Mouse (Mus musculus) limb, embryonic 15.5 days (tissue): ENCODE results near the gene Gm45711. TPM values are rescaled to one million over a fixed set of nuclear protein-coding genes. Genes with fewer than 3 reads are reported as not detected.
"Not testable (repeated sequence)": the region's sequence is repeated elsewhere in the genome, so short reads cannot be mapped to it uniquely, and the experiment has no call there.

Source experiments
- ATAC-seq: fragments of 200-750 bp; cut with Nextera tagmentation; 2 replicates; pipeline ENCODE4 v1.8.0; 2017; ENCODE audit warnings: low read depth, moderate TSS enrichment; ENCODE audit not compliant: insufficient number of reproducible peaks, low FRiP score, low TSS enrichment
- H3K27ac ChIP-seq: fragments of 300-500 bp; sonication (generic); 2 replicates; pipeline ENCODE4 v1.5.1; 2015; ENCODE audit warnings: moderate library complexity, mild to moderate bottlenecking, inconsistent platforms
- H3K27me3 ChIP-seq: fragments of 300-500 bp; sonication (generic); 2 replicates; pipeline ENCODE4 v1.6.1; 2015; ENCODE audit warnings: inconsistent platforms
- H3K36me3 ChIP-seq: fragments of 300-500 bp; sonication (generic); 2 replicates; pipeline ENCODE4 v1.6.1; 2015; ENCODE audit warnings: inconsistent platforms
- H3K4me1 ChIP-seq: fragments of 300-500 bp; sonication (generic); 2 replicates; pipeline ENCODE4 v1.6.1; 2015; ENCODE audit warnings: inconsistent platforms
- H3K4me2 ChIP-seq: fragments of 300-500 bp; sonication (generic); 2 replicates; pipeline ENCODE4 v1.6.1; 2015; ENCODE audit warnings: mild to moderate bottlenecking, inconsistent platforms
- H3K4me3 ChIP-seq: fragments of 300-500 bp; sonication (generic); 2 replicates; pipeline ENCODE4 v1.5.1; 2015; ENCODE audit warnings: mild to moderate bottlenecking, inconsistent platforms
- H3K9ac ChIP-seq: fragments of 300-500 bp; sonication (generic); 2 replicates; pipeline ENCODE4 v1.6.1; 2015; ENCODE audit warnings: inconsistent platforms
- H3K9me3 ChIP-seq: fragments of 300-500 bp; sonication (generic); 2 replicates; pipeline ENCODE4 v1.6.1; 2016; ENCODE audit warnings: inconsistent platforms
- WGBS: fragments of 180-500 bp; shearing (Covaris S2); methylation state at CpG from one replicate; pipeline ENCODE4 v1.1.7; 2015; 5-methylcytosine and 5-hydroxymethylcytosine counted together
- polyA plus RNA-seq: library from polyadenylated mRNA; unstranded; fragments of >200 nt; fragmentation: Nextera tagmentation; extraction: Ambion mirVana; gene quantifications from 2 replicates; pipeline ENCODE4 v1.2.1, GENCODE M21; 2015

Gene Gm45711
- not detected in 2 replicates for polyA plus RNA-seq

GRCm38 (mm10) chr8:104309441-104310155 is at the start of gene Gm45711, which contains the start of gene Cmtm1:
Gene Gm45711, minus strand, starts transcription at chr8:104310081.
Gene Cmtm1, minus strand, starts transcription at chr8:104310145.
- H3K36me3 ChIP-seq, H3K4me2 ChIP-seq, H3K4me1 ChIP-seq, H3K9ac ChIP-seq, H3K27ac ChIP-seq, ATAC-seq, H3K4me3 ChIP-seq, H3K27me3 ChIP-seq, H3K9me3 ChIP-seq: not testable (repeated sequence)
- 84% methylated on average over 36 of the region's 36 CpGs for WGBS

DNA sequence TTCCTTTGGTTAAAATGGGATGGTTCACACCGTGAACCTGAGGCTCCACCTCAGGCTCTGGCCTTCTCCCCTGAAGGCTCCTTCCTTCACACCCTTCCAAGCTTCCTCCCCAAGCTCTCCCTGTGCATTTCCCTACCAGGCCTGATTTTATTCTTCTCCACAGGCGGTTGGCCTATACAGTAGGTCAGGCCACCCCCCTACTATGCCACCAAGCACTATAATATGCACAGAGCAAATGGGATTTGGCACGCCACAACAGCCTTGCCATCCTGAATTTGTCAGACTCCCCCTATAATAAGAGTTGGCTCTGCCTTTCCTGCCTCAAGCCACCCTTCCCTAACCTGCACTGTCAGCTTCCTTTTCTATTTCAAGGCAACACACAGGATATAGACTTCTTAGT is 48.8 kb upstream of the Gm45711 start:
- Histone ChIP-seq H3K4me2 (no peak overlapping the region), H3K36me3 (peaks cover 27% of the 10 kb centered on the region), H3K4me1 (peaks cover 6% of the 10 kb centered on the region; the same call in 1 of the 2 replicates), H3K4me3 (no peak overlapping the region), H3K9me3 (no peaks in the 10 kb centered on the region), H3K27ac (no peak overlapping the region), H3K27me3 (no peaks in the 10 kb centered on the region), H3K9ac (no peak overlapping the region)
- no peak for ATAC-seq
- 91% methylated on average over 3 of the region's 3 CpGs for WGBS

DNA sequence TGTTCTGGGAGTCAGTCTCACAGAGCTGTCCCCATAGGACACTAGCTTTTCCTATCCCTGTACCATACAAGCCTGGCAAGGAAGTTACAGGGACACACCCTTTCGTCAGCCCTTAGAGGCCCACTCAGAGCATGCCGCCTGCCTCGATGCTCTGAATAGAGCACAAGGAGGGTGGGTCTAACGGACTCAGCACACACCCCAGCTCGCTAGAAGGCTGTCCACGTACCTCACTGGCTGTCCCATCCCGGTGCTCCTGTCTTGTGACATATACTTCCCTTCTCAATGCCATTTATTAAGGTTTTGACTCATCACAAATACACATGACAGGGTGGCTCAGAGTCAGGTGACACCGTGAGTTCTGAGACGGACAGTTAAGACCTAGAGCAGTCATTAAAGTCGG is 44.6 kb upstream of the Gm45711 start:
- Histone ChIP-seq H3K36me3 (peaks cover 33% of the 10 kb centered on the region), H3K4me3 (no peak overlapping the region), H3K27ac (no peak overlapping the region), H3K4me1 (peaks cover 1% of the 10 kb centered on the region; the same call in 1 of the 2 replicates), H3K27me3 (no peaks in the 10 kb centered on the region), H3K4me2 (no peak overlapping the region), H3K9ac (no peak overlapping the region), H3K9me3 (no peaks in the 10 kb centered on the region)
- ATAC-seq, result no peak
- WGBS, result 86% methylated on average over 10 of the region's 10 CpGs

DNA sequence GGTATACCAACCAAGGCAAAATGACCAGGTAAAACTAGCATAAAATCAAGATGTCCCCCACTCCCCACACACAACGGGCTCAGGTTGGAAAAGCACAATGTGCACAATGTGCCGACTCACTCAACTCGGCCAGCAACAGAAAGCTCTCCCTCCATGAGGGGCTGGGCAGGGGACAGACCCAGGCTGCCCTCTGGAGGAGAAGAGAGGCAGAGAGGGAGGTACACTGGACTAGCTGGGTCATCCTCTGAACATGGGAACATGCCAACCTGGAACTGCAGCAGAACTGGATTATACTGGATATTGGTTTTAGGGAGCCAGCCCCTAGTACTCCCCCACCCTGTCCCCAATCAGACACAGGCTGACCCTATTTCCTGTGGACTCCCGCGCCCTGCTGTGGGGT is 43.3 kb upstream of the Gm45711 start:
- no peak for ATAC-seq
- WGBS, result 73% methylated on average over 5 of the region's 5 CpGs
- Histone ChIP-seq H3K4me2 (no peak overlapping the region), H3K27me3 (no peaks in the 10 kb centered on the region), H3K27ac (no peak overlapping the region), H3K36me3 (peaks cover 40% of the 10 kb centered on the region), H3K9me3 (no peaks in the 10 kb centered on the region), H3K9ac (no peak overlapping the region), H3K4me3 (no peak overlapping the region), H3K4me1 (no peaks in the 10 kb centered on the region)

GRCm38 (mm10) chr8:104350047-104350446 is 40.2 kb upstream of the Gm45711 start:
- no peak for ATAC-seq
- Histone ChIP-seq H3K4me3 (no peak overlapping the region), H3K4me1 (no peaks in the 10 kb centered on the region), H3K27ac (no peak overlapping the region), H3K36me3 (peaks cover 55% of the 10 kb centered on the region), H3K9ac (no peak overlapping the region), H3K9me3 (no peaks in the 10 kb centered on the region), H3K27me3 (no peaks in the 10 kb centered on the region), H3K4me2 (no peak overlapping the region)
- 85% methylated on average over 13 of the region's 13 CpGs for WGBS

DNA sequence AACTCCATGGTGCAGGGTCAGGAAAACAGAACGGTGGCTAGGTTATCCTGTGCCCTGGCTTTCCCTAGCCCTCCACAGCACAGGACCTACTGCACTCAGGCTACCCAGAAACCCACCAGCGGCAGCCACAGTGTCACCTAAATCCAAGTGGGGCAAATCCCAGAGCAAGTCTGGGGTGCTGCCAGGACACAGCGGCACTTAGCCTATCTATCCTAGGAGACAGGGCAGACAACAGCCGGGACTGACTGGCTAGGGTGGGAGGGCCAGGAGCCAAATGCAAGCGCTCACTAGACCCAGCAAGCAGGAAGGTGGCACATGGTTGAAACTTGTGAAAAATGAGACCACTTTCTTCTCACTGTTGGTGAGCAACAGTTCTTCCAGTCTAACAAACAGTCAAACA is 39.1 kb upstream of the Gm45711 start:
- Histone ChIP-seq H3K27me3 (no peaks in the 10 kb centered on the region), H3K4me1 (peaks cover 7% of the 10 kb centered on the region; the same call in 1 of the 2 replicates), H3K27ac (no peak overlapping the region), H3K4me3 (no peak overlapping the region), H3K9ac (no peak overlapping the region), H3K4me2 (no peak overlapping the region), H3K36me3 (peaks cover 51% of the 10 kb centered on the region), H3K9me3 (no peaks in the 10 kb centered on the region)
- ATAC-seq, result no peak
- WGBS, result 81% methylated on average over 5 of the region's 5 CpGs

DNA sequence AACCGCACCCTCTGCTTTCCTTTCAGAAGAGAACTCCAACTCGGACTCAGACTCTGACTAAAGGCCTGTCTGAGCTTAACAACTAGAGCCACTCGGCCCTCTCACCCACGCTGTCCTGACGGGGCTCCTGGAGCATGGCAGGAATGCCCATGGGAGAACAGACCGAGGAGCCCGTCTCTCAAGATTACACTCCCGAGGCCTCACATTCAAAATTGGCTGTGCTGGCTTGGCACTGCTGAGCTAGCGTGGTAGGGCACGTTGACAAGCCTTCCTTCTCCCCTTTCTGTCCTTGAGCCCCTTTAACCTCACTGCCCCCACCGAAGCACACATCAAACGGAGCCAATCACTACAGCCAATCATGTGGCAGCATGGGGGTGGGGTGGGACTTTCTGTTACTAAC is 36.8 kb upstream of the Gm45711 start:
- peaks cover 49% of the 10 kb centered on the region for H3K36me3 ChIP-seq
- ATAC-seq, result no peak
- no peak overlapping the region for H3K27ac ChIP-seq
- no peak overlapping the region for H3K4me2 ChIP-seq
- no peaks in the 10 kb centered on the region for H3K9me3 ChIP-seq
- no peak overlapping the region for H3K9ac ChIP-seq
- 58% methylated on average over 12 of the region's 12 CpGs for WGBS
- no peaks in the 10 kb centered on the region for H3K27me3 ChIP-seq
- no peak overlapping the region for H3K4me3 ChIP-seq
- peaks cover 15% of the 10 kb centered on the region for H3K4me1 ChIP-seq

DNA sequence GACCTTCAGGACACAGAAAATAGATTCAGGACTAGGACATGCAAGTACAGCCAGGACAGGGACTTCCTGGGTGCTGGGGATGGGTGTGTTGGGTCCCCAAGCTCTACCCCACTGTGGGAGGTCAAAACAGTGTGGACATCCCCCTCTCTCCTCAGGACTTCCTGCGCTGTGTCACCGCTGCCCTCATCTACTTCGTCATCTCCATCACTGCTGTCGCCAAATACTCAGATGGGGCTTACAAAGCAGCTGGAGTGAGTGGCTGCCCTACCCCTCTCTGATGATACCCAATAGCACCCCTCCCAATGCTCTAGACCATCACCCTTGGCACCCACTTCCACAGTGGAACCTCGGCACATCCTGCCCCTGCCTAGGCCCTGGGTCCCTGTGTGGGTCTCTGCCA is 34.7 kb upstream of the Gm45711 start:
- Histone ChIP-seq H3K4me2 (no peak overlapping the region), H3K9ac (no peak overlapping the region), H3K27me3 (no peaks in the 10 kb centered on the region), H3K4me1 (peaks cover 24% of the 10 kb centered on the region), H3K4me3 (no peak overlapping the region), H3K27ac (no peak overlapping the region), H3K36me3 (peaks cover 44% of the 10 kb centered on the region), H3K9me3 (no peaks in the 10 kb centered on the region)
- WGBS, result 90% methylated on average over 5 of the region's 5 CpGs
- no peak for ATAC-seq

DNA sequence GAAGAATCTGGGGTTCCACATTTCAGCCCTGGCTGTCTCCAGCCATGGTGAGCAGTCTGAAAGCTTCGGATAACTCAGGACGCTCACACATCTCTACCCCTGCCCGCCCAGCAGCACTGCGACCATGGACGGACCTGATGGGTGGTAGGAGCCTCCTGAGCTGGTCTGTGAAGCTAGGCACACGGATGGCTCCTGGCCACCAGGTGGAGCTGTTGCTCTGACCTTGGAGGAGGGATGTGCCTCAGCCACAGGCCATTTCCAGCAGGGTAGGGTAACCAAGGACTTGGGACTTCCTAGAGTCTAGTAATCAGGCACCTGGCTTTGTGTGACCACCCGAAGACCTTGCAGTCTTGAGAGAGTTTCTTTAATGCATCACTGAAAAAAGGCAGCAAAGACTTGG is 34.1 kb upstream of the Gm45711 start:
- Histone ChIP-seq H3K27me3 (no peaks in the 10 kb centered on the region), H3K4me3 (no peak overlapping the region), H3K9me3 (no peaks in the 10 kb centered on the region), H3K4me2 (no peak overlapping the region), H3K4me1 (peaks cover 30% of the 10 kb centered on the region), H3K9ac (no peak overlapping the region), H3K27ac (no peak overlapping the region), H3K36me3 (peaks cover 42% of the 10 kb centered on the region)
- no peak for ATAC-seq
- 15% methylated on average over 7 of the region's 7 CpGs for WGBS

GRCm38 (mm10) chr8:104342426-104342825 is 32.5 kb upstream of the Gm45711 start:
- H3K36me3 ChIP-seq, result peaks cover 31% of the 10 kb centered on the region
- WGBS, result 73% methylated on average over 5 of the region's 5 CpGs
- H3K4me3 ChIP-seq, result no peak overlapping the region
- H3K27ac ChIP-seq, result no peak overlapping the region
- H3K9ac ChIP-seq, result no peak overlapping the region
- no peaks in the 10 kb centered on the region for H3K9me3 ChIP-seq
- H3K4me2 ChIP-seq, result no peak overlapping the region
- no peak for ATAC-seq
- peaks cover 30% of the 10 kb centered on the region for H3K4me1 ChIP-seq
- no peaks in the 10 kb centered on the region for H3K27me3 ChIP-seq

DNA sequence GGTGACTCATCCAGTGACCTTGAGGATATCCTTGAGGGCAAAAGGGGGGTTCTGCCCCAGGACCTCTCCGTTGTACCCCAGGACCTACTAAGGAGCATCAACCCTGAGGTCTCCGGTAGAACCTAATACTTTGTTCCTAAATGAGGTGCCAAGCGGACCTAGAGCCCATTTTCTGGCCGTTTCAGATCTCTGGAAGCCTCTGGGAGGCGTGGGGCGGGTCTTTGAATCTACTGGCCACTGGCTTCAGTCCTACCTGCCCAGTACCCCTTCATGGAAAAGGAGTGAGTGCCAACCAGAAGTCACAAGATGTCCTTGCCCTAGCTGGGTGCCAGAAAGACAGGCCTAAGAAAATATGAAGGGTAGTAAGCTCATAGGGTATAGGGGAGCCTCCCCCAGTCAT is 31.8 kb upstream of the Gm45711 start:
- H3K27ac ChIP-seq, result peak overlapping the region; percentile 87
- H3K27me3 ChIP-seq, result no peaks in the 10 kb centered on the region
- H3K4me3 ChIP-seq, result peak overlapping the region; percentile 75
- peaks cover 30% of the 10 kb centered on the region for H3K4me1 ChIP-seq
- 0 out of 2 replicates have a peak overlapping the region, but pooled peaks have one; percentile 64 for H3K9ac ChIP-seq
- no peak for ATAC-seq
- no peaks in the 10 kb centered on the region for H3K9me3 ChIP-seq
- H3K4me2 ChIP-seq, result peak overlapping the region; percentile 79
- 41% methylated on average over 6 of the region's 6 CpGs for WGBS
- H3K36me3 ChIP-seq, result peaks cover 23% of the 10 kb centered on the region; the same call in 1 of the 2 replicates

DNA sequence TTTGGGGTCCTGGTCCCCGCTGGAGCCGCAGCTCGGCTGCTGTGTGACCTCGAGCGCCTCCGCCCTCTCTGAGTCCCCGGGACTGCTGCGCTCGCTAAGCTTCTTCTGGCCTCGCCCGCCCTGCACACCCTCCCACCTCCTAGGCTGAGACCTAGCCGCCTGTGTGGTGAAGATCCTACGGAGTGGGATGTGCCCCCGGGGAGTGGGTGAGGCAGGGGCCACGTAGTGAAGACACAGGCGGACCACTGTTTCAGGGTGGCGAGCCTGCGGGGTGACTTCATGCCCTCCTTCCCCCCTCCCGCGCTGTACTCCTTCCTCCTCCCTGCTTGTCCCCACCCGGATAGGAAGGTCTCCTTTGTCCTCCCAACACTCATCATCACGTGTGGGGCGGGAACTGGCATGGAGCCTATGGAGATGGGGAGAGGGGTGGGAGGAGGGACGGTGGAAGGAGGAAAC is 31.3 kb upstream of the Gm45711 start:
- Histone ChIP-seq H3K9ac (peak overlapping the region; percentile 64), H3K9me3 (no peaks in the 10 kb centered on the region), H3K4me1 (peaks cover 30% of the 10 kb centered on the region), H3K36me3 (peaks cover 18% of the 10 kb centered on the region; the same call in 1 of the 2 replicates), H3K4me2 (peak overlapping the region; percentile 79), H3K27me3 (no peaks in the 10 kb centered on the region), H3K4me3 (peak overlapping the region; percentile 75), H3K27ac (peak overlapping the region; percentile 87)
- peak; percentile 56 for ATAC-seq
- under 1% methylated on average over 22 of the region's 24 CpGs for WGBS
